Mouse (Mus musculus) brain, embryonic 14.5 days (tissue): Measurements from ENCODE around the gene Rybp. TPM values are rescaled to one million over a fixed set of nuclear protein-coding genes. Genes with fewer than 3 reads are reported as not detected.

ENCODE experiments used
- DNase-seq: peaks from one replicate; pipeline ENCODE4 v3.0.0-alpha.2; 2011; ENCODE audit warnings: low read depth
- CTCF ChIP-seq: fragments of 200-500 bp; IDR thresholded peaks from 2 replicates; pipeline ENCODE4 v1.5.1; 2012; ENCODE audit warnings: inconsistent platforms, mild to moderate bottlenecking, moderate library complexity, borderline replicate concordance; ENCODE audit not compliant: insufficient read depth, insufficient read length; ENCODE audit errors: extremely low read depth
- POLR2A ChIP-seq: fragments of 200-500 bp; IDR thresholded peaks from 2 replicates; pipeline ENCODE4 v1.6.1; 2012; ENCODE audit warnings: mild to moderate bottlenecking, inconsistent platforms, borderline replicate concordance; ENCODE audit not compliant: poor library complexity, insufficient read depth, insufficient read length, severe bottlenecking; ENCODE audit errors: extremely low read depth
- polyA plus RNA-seq: library from polyadenylated mRNA; depleted of rRNA; stranded (reverse); fragments of >200 nt; gene quantifications from 2 replicates; pipeline ENCODE4 v1.2.3, GENCODE M21; 2012

The Rybp gene
- polyA plus RNA-seq, 1 experiment: 64.7 TPM

- TF ChIP-seq POLR2A: no peak
- TF ChIP-seq CTCF: no peak
- DNase-seq: no peak
Measured at GRCm38 (mm10) chr6:100235036-100235435, 52.2 kb downstream of the Rybp start.

GRCm38 (mm10) chr6:100233522-100233921, 53.8 kb downstream of the Rybp start:
- TF ChIP-seq CTCF: no peak
- no peak for TF ChIP-seq POLR2A
- peak; percentile 88 for DNase-seq

GRCm38 (mm10) chr6:100233061-100233460, 54.2 kb downstream of the Rybp start:
- DNase-seq: no peak
- no peak for TF ChIP-seq CTCF
- TF ChIP-seq POLR2A: no peak

- TF ChIP-seq POLR2A (no peak), CTCF (no peak)
- DNase-seq: no peak
Measured at GRCm38 (mm10) chr6:100226204-100226603, 61.1 kb downstream of the Rybp start.

GRCm38 (mm10) chr6:100223932-100224331, 63.4 kb downstream of the Rybp start:
- no peak for DNase-seq
- TF ChIP-seq CTCF: no peak
- TF ChIP-seq POLR2A: no peak

GRCm38 (mm10) chr6:100223435-100223834, 63.9 kb downstream of the Rybp start:
- TF ChIP-seq POLR2A (no peak), CTCF (no peak)
- DNase-seq: no peak

GRCm38 (mm10) chr6:100222927-100223326, 64.4 kb downstream of the Rybp start:
- TF ChIP-seq CTCF: no peak
- no peak for DNase-seq

GRCm38 (mm10) chr6:100221803-100222202, 65.5 kb downstream of the Rybp start:
- TF ChIP-seq CTCF (no peak), POLR2A (no peak)
- DNase-seq: no peak

GRCm38 (mm10) chr6:100220917-100221560, 66.2 kb downstream of the Rybp start:
- no peak for DNase-seq
- no peak for TF ChIP-seq POLR2A
- no peak for TF ChIP-seq CTCF

- DNase-seq: no peak
- TF ChIP-seq CTCF (no peak), POLR2A (no peak)
Measured at GRCm38 (mm10) chr6:100219971-100220370, 67.3 kb downstream of the Rybp start.

GRCm38 (mm10) chr6:100218541-100219341, 68.5 kb downstream of the Rybp start:
- DNase-seq: peak; percentile 92
- no peak for TF ChIP-seq CTCF

GRCm38 (mm10) chr6:100217507-100217906, 69.8 kb downstream of the Rybp start:
- peak; percentile 35 for DNase-seq
- no peak for TF ChIP-seq POLR2A
- no peak for TF ChIP-seq CTCF

GRCm38 (mm10) chr6:100216945-100217344, 70.3 kb downstream of the Rybp start:
- TF ChIP-seq CTCF: no peak
- TF ChIP-seq POLR2A: no peak
- DNase-seq: no peak

- no peak for DNase-seq
- TF ChIP-seq POLR2A (no peak), CTCF (no peak)
Measured at GRCm38 (mm10) chr6:100215809-100216208, 71.5 kb downstream of the Rybp start.
